Mouse (Mus musculus) ovary, adult 18-20 months (tissue): ENCODE results near the gene Gm498.

Source experiments
- DNase-seq: peaks from one replicate; pipeline ENCODE4 v3.0.0; 2022; ENCODE audit warnings: low spot score, mixed read lengths

Gene Gm498

DNA sequence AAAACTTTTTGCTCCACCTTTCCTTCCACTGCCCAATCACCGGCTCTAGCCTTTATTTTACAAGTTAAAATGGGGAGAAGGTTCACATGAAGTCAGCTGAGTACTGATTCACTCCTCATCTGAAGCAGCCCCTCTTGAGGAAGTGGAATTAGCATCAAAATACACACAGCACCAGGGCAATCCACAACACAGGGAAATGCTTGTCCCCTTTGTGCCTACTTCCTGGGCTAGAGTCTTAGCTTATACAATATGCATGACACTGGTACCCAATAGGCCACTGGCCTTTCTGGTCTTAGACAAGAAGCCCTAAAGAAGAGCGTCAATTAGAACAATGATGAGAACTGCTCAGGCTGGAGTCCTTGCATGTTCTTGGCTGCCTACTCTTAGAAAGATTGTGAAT lies 25.7 kb downstream of the Gm498 start:
- no peak for DNase-seq

DNA sequence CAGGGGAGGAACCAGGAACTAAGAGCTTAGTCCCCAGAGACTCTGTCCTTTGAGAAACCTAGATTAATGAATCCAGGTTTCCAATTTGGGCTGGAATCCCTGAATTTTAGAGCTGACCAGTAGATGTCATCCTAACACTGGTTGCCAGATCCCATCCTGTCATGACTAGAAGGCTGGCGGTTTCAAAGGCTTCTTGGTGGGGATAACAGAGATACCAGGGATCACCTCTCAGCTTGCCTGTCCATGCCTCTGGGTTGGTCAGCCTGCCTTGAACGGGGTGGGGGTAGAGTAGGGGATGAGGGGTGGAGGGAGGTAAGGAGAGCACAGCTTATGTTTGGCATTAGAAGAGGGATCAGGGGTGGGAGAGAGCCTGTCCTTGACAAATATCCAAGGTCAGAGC lies 34.0 kb downstream of the Gm498 start:
- DNase-seq = no peak

DNA sequence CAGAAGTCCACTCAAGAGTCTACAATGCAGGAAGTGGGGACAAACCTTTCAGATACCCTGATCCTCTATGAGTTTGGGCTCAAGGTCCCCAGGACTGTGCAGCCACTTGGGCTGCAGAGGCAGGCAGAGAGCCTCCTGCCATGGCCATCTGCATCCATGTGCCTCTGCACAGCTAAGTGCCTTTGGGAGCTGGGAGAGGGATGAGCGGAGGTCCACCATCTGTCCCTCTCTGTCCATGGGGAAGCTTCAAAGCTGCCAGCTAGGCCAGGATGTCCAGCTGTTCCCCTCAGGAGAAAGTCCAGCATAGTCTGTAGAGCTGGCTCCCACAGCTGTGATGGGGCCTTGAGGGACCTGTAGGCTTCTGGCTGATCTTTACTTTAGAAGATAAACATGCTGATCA lies 38.5 kb downstream of the Gm498 start:
- DNase-seq = no peak

DNA sequence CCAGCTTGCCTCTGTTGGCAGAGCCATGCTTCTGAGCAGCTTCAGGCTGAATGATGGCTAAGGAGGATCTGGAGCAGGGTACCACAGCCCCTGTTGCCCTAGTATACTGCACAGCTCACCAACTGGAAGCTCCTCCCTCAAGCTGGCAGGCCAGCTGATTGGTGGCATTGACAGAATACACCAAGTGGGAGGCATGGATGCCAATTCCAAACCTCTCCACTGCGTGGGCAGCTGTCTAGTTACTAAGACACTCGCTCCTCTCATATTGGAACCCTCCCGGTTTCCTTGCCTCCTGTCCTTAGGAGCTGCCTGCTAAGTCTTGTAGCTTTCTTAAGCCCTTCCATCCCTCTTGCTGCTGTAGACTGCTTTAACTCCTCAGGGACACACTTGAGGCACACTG lies 39.0 kb downstream of the Gm498 start:
- DNase-seq = no peak

DNA sequence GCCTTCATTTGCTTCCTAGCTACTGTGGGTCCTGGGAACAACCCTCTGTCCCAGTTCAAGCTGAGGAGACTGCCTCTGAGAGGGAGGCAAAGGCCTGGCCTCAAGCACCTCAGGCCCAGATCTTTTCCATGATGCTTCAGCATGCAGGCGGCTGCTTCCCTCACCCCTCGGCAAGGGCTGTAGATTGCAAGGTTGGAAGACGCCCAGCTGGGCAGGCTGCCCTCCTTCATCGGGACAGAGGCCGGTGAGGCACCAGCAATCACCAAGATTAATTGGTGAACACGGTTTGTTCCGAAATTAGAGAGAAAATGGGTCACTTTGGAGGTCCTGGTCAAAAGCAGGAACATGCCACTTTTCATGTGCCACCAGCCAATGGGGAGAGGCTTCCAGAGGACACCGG lies 47.0 kb downstream of the Gm498 start:
- no peak for DNase-seq

DNA sequence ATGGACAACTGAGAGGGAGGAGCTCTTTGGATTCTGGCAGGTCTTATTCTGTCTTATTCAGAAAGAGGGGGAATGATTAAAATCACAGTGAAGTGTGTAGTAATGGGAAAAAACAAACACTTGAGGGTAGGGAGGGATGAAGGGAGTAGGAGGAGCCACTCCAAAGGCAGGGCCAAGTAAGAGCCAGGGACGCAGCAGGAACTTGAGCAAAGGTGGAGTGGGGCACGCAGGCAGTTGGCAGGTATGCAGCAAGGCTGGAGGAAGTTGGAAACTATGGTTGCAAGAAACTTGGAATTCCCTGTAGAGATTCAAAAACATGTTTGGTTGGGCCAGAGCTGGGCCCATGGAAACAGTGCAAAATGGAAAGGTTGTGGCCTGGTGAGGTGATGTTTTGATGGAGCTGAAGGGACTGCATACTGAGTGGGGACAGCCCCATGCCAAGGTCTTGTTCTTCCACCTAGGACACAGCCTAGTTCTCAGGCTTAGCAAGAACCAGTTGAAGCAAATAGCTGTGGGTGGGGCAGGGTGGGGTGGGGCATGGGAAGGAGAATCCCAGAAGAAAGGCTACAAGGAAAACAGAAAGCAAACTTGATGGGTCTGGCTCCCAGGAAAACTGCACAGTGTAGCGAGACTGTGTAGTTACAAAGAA lies 52.5 kb downstream of the Gm498 start:
- DNase-seq = no peak

DNA sequence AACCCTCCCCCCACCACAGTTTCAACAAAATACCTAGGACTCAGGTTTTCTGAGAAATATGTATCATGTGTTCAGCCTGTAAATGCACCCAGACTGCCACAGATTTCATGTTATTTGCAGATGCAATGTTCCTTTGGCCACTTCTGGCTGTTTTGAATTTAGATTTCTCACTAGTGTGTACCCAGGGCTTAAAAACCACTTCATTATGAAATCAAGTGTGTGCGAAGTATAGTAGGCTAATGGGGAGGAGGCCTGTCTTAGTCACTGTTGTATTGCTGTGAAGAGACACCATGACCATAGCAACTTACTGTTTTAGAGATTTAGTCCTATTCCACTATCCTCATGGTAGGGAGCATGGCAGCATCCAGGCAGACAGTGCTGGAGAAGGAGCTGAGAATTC lies 63.3 kb downstream of the Gm498 start:
- no peak for DNase-seq

DNA sequence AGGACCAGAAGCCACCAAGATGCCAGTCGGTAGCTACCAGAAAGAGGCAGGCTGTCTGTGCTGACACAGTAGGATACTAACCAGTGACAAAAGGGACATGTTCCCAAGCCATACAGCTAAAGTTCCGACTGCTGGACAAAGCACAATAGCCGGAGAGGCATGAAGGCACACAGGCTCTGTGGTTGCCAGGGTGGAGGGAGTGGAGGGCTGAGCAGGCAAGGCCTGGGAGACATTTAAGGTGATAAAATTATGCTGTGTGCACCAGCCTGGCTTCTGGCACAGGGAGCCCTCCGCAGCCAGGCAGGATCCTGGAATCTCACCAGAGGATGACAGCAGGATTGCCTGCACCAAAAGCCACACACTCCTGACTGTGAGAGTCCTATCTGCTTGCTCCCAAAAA lies 72.0 kb downstream of the Gm498 start:
- DNase-seq = no peak

DNA sequence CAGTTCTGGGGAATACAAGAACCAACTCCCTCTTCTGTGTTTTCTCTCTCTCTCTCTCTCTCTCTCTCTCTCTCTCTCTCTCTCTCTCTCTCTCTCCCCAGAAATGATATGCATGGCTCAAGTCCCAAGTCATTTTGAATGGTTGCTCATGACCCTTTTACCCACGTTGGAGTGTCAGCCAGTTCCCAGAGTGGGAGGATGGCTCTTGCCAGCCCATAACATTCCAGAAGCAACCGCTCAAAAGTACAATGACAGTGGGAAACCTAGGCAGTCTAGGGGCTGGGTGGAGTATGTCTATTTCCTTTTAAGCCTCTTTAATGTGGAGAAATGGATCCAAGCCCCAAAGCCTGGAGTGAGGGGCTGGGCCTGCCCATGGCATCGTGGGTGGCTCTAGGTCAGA lies 72.8 kb downstream of the Gm498 start:
- DNase-seq = no peak

DNA sequence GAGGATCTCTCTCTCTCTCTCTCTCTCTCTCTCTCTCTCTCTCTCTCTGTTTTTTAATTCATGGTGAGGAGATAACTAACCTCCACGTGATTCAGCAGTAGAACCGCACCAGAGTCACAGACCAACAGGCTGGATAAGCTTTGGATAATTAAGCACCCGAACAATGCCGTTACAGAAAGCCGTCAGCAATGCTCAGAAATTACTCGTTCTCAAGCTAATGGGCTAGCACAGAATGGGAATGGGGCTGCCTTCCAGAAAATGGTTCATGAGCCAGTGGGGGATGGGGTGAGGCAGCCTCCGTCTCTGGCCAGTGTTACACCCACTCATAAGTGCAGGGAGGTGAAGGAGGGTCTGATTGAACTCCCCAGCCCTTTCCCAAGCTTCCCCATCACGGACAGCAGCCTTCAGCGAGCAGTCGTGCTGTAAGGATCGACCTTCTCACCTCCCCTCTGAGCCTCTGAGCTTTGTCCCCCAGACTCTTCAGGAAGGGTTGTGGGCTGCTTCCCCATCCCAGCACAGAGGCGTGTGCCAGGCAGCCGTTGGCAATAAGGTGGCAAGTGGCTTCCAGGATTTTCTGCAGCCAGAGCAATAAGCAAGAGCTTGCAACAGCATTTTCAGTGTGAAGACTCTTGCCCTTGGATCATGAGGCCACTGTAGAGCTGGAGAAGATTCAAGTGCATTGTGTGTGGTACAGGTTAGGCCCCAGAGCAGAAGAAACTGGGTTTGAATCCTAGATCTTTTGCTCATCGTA lies 76.5 kb downstream of the Gm498 start:
- no peak for DNase-seq

DNA sequence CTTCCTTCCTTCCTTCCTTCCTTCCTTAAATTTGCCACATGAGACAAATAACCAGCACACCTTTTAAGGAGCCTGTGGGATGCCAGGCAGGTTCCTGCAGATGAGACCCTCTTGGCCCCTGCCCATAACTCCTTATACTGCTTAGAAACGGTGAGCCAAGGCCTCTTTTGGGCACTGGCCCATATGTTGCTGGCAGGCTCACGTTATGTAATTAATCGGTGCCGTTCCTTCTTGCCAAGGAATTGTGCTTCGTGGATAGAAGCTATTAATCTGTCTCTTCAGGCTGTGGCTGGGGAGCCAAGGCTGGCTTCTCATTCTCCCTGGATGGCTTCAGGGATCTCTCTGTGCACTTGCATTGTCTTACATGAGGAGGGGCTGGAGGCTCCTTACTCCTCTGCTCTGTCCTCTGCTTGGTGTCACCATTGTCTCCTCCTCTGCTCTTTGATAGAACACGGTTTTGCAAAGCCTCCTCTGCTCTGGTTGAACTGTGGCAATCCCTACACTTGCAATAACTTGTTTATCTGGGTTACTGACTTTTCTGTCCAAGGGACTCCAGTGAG lies 77.9 kb downstream of the Gm498 start:
- DNase-seq = no peak
